Mouse (Mus musculus): ENCODE measurements around the gene Ubap1l. TPM values are rescaled to one million over a fixed set of nuclear protein-coding genes. Genes with fewer than 3 reads are reported as not detected.
"Not testable (repeated sequence)": the region's sequence is repeated elsewhere in the genome, so short reads cannot be mapped to it uniquely, and the experiment has no call there.

Gene Ubap1l
- 1 to 10 TPM in 1 of 2 experiments, not detected in 1; 1.0 TPM for total RNA-seq (2021)

DNA sequence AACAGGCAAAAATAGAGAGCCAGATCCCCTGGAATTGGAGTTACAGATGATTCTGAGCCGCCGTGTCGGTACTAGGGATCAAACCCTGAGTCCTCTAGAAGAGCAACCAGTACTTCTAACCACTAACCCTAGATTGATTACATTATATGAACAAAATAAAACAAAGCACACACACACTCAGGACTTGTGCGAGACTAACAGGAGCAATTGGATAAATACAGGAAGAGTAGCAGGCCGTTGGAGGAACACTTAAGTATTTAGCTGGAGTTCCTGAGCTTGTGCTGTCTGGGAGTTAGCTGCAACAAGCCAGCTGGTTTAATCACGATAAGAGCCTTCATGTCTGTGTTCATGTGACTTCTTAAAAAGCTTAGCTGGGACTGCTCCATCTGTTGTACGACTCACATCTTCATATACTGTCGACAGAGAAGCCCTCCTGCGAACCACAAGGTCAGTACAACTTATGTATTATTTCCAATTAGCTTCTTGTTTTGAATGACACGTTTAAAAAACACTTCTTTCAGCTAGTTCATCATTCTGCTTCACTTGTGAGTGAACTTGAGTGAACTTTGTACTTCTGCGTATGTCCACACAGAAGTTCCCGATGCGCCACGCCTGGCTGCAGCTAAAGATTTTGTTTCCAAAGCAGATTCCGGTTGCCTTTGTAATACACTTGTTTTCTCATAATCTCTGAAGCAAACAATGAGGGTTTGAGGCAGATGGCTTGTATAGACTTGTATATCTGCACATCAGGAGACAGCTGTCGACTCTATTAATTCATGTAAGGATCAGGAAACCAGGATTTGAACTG is at the start of gene Ubap1l:
Ubap1l (plus strand) TSS at position 401 of the 808 bp plus-strand sequence.
- DNase-seq = no peak
- intact Hi-C loops (cut with DNase I) = no loop called here

DNA sequence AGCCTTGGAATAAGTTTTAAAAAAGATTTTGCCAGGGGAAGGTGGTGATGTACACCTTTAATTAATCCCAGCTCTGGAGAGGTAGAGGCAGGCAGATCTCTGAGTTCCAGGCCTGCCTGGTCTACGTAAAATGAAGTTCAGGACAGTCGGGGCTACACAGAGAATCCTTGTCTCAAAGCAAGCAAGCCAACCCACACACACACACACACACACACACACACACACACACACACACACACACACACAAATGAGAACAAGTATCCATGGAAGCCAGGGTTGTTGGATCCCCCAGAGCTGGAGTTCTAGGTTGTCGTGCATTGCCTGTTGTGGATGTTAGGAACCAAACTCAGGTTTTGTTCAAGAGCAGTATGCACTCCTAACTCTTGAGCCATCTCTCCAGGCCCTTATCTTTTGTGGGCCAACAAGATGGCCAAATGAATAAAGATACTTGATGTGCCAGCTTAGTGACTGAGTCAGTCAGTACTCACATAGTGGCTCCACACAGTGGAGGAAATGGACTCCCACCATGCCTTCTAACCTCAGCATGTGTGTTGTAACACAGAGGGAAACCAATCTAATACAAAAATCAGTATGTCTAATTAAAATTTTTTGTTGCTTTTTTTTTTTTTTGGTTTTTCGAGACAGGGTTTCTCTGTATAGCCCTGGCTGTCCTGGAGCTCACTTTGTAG is 48.0 kb upstream of the Ubap1l start:
- intact Hi-C loops (cut with DNase I) = no loop called here
- no peak for DNase-seq

DNA sequence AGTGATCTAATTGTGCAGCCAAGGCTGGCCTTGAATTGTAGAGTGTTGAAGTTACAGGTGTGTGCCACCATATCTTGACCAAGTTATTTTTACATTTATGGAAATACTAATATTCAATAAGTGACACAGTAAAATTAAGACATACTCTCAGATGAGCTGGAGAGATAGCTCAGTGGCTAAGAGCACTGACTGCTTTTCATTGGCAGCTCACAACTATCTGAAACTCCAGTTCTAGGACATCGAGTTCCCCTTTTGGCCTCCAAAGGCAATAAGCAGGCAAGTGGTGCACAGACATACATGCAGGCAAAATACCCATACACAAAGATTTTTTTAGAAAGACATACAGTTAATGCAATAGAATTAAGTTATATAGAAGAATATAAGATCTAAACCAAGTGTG is 47.0 kb upstream of the Ubap1l start:
- no peak for DNase-seq
- intact Hi-C loops (cut with DNase I) = no loop called here

DNA sequence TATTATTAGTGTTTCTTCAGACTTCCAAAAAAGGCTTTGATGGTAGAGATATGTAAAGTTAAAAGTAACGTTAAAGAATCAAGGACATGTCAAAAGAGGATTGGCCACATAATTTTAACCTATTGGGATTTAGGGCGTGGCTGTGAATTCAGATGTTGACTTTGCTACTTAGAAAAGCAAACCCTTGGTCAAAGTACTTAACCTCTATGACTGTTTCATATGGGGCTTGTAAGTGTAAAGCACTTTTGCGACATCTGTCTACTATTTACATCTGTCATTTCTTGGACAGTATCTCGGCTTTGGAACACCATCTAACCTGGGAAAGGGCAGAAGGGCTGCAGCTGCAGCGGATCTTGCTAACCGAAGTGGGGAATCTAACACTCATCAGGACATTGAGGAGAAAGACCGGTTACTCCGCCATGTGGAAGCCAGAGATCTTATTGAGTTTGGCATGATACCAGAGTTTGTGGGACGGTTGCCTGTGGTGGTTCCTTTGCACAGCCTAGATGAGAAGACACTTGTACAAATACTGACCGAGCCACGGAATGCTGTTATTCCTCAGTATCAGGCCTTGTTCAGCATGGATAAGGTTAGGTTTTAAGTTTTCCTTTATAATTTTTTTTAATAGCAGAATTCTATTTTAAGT is 38.5 kb upstream of the Ubap1l start:
- no peak for DNase-seq
- intact Hi-C loops (cut with DNase I) = no loop called here

DNA sequence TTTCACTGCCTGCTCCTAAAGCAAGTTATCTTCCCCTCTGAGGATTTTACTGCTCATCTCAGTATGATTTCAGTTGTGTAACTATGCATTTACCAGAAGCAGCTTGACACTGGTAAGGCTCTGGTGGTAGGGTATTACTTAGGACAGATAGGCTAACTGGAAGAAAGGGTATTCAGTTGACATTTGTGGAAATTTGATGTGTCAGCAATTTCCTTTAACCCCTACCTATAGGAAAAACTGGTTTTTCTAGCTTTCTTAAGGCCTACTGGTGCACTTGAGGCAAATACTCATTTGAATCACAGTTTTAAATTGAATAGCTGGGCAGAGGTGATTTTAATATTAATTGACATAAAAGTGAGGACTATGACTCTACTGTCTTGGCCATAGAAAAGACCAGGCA is 34.9 kb upstream of the Ubap1l start:
- DNase-seq = no peak
- intact Hi-C loops (cut with DNase I) = no loop called here

DNA sequence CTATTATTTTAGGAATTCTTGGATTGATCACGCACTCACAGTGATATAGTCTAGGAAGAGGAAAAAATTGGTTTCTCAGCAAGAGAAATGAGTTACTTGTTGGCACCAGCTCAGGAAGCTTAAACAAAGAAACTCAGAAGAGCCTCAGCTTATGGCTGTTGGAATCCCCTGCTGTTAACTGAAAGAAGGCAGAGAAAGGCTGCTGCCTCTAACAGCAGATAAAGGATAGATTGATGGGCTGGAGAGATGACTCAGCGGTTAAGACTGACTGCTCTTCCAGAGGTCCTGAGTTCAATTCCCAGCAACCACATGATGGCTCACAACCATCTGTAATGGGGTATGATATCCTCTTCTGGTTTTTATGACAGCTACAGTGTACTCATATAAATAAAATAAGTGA is 33.5 kb upstream of the Ubap1l start:
- DNase-seq = no peak
- intact Hi-C loops (cut with DNase I) = no loop called here

DNA sequence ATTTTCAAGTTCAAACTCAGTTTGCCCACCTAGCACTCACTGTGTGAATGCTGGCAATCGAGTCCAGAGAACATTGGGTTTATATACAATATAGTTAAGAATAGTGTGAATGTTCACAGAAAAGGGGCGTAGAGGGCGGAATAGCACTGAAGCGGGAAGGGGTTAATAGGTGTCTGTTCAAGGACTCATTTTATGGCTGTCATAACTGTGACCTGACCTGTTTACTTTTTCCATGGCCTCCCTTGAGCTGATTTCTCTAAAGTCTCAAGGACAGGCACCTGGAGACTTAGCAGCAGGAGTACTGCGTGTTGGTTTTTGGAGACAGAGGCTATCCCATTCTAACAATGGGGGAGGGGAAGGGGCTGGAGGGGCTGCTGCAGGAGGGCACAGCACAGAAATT is 26.9 kb upstream of the Ubap1l start:
- intact Hi-C loops (cut with DNase I) = no loop called here
- DNase-seq = no peak

DNA sequence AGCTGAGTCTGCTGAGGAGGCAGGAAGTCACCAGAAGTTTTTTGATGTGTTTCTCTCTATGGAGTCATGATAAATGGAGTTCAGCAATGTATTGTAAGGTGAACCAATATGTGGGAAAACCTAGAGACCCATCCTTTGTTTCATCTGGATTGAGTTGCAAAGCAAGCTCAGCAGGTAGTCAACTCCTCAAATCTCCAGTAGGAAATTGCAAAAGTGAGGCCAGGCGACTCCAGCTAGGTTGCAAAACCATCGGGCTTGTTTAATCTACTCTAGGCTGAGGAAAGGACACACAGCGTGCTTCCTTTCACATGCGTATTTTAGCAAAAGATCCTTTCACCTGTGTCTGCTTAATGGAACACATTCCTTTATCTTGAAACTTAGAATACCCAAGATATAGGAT is 21.7 kb upstream of the Ubap1l start:
- DNase-seq = no peak
- intact Hi-C loops (cut with DNase I) = no loop called here

DNA sequence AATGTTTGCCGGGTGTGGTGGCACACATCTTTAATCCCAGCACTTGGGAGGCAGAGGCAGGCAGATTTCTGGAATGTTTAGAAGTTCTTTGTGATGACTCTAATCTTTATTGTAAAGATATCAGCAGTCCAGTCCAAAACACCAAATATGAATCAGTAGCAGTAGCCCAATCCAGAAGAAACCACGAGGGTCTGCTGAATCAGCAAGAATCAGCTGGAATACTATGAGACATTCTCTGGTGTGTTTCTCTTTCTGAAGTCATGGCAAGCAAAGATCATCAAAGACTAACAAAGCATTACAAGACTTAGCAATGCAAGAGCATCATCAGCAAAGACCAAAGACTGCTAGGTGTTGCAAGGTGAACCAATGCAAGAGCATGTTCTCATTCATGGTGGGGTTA is 20.4 kb upstream of the Ubap1l start:
- no peak for DNase-seq
- intact Hi-C loops (cut with DNase I) = no loop called here

DNA sequence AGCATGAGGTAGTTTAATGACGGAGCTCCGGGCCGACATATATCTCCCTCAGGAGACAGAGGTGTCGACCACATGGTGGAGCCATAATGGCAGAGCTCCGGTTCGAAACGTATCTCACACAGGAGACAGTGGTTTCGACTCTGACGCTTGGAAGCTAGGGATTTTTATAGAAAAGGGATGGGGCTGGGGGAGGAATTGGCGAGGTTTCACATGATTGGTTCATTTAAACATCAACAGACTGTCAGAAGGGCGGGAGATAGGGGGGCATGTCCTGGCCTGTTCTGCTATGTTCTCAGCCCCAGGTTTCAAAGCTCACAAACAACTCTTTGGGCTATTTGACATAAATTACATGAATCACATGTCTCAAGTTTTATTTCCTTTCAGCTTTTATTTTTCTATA is 15.4 kb upstream of the Ubap1l start:
- DNase-seq = peak in 1 of 2 experiments; percentile 11
- intact Hi-C loops (cut with DNase I) = not testable (repeated sequence)

DNA sequence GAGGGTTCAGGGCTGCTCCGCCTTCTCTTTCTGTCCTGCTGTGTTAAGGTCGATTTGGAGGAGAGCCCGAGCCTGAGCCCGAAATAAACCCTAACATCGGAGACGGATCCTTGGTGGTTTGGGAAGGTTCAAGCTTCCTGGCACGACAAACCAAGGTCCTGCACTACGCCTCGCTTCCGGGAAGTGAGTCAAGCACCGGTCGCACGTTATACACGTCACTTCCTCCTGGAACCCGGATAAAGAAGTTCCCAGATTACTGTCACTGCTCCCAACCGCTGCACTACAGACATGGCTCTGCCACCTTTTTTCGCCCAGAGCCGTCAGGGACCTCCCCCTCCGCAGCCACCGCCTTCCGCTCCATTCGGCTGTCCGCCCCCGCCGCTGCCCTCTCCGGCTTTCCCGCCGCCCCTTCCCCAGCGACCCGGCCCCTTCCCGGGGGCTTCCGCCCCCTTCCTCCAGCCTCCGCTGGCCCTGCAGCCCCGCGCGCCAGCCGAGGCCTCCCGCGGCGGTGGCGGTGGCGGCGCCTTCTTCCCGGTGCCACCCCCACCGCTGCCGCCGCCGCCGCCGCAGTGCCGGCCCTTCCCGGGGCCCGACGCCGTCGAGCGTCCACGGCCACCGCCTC is 14.9 kb upstream of the Ubap1l start, which contains the start of gene Pdcd7:
Pdcd7 (plus strand) TSS at position 251 of the 622 bp plus-strand sequence.
- peak; percentile 97 to 99 for DNase-seq
- intact Hi-C loops (cut with DNase I) = no loop called here

DNA sequence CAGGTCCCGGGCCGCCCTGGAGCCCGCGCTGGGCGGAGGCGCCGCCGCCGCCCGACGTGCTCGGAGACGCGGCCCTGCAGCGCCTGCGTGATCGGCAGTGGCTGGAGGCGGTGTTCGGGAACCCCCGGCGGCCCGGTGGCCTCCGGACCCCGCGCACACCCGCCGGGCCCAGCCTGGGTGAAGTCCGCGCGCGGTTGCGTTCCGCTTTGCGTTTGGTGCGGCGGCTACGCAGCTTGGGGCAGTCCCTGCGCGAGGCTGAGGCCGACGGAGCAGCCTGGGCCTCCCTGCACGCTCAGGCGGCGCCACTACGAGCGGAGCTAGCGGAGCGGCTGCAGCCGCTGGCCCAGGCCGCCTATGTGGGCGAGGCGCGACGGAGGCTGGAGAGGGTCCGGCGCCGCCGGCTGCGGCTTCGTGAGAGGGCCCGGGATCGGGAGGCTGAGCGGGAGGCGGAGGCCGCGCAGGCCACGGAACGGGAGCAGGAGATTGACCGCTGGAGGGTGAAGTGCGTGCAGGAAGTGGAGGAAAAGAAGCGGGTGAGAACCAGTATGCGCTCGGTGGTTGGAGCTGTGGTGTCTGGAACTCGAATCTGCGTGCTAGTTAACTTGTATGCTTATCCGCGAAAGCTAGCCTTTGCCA is 14.2 kb upstream of the Ubap1l start:
- intact Hi-C loops (cut with DNase I) = no loop called here
- peak; percentile 59 to 67 for DNase-seq

DNA sequence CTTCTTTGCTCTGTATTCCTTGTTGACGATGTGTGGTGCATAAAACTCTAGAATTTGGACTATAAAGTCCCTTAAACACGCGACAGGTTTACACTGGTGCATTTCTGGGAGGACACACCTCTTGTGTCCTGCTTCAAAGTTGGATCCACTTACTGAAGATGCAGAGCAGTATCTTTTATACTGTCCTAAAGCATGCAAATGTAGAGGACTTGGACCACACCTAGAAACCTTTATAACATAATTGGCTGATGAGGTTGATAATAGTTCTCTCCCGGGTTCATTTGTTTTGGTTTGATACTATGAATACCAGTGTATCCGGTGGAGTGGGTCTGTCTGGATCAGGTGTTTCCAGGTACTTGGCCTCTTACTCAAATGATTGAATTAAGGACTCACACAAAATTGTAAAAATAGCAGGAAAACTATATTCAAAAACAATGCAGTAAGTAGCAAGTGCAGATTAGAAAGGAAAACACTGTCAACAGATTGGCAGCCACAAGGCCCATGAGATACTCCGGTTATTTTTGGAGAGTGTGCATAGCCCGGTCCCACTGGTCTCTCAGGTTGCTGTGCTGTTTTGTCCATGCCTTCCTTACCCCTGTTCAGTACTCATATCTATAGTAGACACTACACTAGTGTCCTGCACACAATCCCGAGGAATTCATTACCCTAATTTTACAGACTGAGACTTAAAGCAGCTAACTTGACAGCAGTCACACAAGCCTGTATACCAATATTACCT is 13.6 kb upstream of the Ubap1l start:
- intact Hi-C loops (cut with DNase I) = no loop called here
- DNase-seq = peak; percentile 17 to 23

DNA sequence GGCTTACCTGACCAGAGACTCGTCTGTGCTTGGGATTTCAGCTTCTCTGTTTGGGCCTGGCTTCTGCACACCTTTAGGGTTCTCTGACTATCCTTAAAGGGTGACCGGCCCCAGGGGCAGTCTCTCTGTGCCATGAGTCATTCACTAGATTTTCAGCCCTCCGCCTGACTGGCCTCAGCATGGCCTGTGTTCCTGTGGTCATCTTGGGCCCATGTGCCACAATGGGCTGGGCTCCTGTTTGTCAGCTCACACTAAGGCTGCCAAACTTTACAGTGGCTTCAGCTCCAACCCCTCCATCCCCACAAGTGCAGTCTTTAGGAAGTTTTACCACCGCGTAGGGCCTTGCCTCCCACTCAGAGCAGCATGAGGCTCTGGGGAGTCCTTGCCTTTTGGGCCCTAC is 7.6 kb upstream of the Ubap1l start:
- intact Hi-C loops (cut with DNase I) = no loop called here
- DNase-seq = no peak

DNA sequence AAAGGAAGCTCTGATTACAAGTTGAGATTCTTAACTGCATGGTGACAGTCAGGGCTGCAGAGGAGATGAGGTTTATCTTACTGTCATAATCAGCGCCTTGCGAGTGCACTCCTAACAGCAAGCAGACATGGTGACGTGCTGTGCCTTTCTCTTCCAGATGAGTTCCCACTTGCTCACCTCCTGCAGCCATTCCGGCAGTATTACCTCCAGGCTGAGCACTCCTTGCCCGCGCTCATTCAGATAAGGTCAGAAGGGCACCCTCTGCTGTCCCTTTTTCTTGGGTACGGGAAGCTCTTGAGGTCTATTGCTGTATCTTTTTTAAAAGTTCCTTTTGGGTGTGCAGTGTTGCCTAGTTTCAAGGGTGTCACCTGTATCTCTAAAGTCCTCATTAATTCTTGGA is 4.3 kb upstream of the Ubap1l start:
- DNase-seq = no peak
- intact Hi-C loops (cut with DNase I) = no loop called here

DNA sequence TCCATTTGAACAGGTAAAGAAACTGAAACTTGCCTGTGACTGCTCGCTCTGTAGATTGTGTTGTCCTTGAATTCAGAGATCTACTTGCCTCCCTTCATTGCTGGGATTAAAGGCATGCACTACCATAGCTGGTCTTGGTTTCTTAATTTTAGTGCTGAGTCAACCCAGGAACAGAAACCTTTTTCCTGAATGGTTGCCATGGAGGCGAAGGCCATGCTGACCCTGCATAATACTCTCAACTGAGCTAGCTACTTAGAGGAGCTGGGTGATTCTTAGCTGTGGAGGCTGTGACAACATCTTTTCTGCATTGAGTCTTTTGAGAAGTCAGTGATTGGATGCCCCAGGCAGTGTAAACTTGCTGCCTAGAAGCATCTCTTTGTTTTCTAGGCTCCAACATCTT is 3.9 kb upstream of the Ubap1l start:
- no peak for DNase-seq

DNA sequence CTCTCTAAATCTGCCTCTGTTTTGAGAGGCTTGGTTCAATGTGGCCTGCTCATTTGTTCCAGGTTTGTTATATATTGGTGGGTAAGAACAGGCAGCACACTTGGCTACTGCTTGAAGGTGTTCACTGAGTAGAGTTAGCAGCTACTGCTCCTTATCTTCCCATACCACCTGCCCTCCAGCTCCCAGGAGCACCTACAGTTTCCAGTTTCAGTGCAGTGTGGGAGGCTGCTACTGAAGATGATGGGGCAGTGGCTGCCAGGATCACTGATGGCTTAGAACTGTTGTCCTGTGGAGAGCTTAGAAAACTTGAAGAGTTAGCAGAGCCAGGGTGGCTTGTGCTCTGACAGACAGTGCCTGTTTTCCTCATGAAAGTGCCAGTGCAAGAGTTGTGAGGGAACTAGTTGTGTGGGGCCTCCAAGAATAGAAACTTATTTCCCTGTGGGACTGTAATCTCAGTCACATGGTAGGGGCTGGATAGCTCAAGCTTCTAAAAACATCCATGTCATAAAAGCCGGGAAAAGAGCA is 1.8 kb upstream of the Ubap1l start:
- peak; percentile 28 to 32 for DNase-seq
- intact Hi-C loops (cut with DNase I) = no loop called here

More for the DNA sequence above, 3.9 kb upstream of the Ubap1l start:
- intact Hi-C loops (cut with DNase I) = no loop called here

DNA sequence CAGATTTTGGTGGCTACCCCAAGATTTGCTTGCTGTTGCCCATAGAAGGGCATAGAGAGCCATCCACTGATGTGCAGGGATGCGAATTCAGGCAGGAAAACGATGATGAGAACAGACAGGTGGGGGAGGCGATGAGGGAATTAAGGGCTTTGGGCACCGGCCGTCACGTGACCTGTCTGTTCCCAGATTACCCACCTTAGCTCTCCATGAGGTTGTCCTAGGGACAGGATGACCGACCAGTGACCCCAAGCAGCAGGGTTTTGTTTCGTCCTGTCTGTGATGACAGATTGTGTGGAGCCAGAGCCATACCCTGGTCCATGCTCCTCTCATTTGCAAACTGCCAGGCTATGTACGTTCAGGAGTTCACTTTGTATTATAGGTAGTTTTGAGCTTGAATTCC is 2.8 kb downstream of the Ubap1l start:
- no peak for DNase-seq
- intact Hi-C loops (cut with DNase I) = no loop called here

DNA sequence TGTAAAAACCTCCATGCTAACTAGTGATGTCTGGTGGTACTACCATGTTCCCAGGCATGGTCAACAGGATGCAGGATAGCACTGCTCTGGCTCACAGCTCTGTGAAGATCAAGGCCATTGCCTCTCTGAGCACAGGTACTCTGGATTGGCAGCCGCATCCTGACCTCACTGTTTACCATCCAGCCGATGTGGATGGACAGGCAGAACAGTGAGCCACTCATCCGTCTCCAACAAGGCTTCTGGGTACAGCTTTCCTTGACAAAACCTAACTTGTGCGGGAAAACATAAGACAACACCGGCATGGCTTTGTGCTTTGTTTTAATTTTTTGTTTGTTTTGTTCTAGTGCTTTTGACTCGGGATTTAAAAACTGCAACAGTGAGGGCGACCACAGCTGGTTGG is 4.9 kb downstream of the Ubap1l start:
- intact Hi-C loops (cut with DNase I) = no loop called here
- DNase-seq = no peak

DNA sequence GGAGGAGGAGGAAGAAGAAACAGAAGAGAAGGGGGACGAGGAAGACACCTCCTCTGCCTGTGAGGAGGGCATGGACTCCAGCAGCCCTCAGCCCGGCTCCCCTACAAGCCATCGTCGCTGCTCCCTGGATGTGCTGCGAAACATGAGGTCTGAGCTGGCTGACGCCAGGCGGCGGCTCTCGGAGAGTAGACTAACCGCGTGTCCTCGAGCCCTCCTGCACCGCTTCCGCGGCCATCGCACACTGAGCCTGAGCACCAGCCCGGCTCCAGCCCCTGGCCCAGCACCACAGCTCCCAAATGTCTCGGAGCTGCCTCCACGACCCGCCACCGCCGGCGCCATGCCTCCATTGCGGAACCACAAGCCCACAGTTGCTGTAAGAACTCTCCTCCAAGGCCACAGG is 10.9 kb downstream of the Ubap1l start:
- intact Hi-C loops (cut with DNase I) = loop anchor here (2.0 kb wide), 1 partner anchor 61 kb away; no protein-coding TSS in a partner anchor
- DNase-seq = no peak

Measured in heart, postnatal 10 days (tissue).